Mouse (Mus musculus): ENCODE measurements around the gene C87436.

DNA sequence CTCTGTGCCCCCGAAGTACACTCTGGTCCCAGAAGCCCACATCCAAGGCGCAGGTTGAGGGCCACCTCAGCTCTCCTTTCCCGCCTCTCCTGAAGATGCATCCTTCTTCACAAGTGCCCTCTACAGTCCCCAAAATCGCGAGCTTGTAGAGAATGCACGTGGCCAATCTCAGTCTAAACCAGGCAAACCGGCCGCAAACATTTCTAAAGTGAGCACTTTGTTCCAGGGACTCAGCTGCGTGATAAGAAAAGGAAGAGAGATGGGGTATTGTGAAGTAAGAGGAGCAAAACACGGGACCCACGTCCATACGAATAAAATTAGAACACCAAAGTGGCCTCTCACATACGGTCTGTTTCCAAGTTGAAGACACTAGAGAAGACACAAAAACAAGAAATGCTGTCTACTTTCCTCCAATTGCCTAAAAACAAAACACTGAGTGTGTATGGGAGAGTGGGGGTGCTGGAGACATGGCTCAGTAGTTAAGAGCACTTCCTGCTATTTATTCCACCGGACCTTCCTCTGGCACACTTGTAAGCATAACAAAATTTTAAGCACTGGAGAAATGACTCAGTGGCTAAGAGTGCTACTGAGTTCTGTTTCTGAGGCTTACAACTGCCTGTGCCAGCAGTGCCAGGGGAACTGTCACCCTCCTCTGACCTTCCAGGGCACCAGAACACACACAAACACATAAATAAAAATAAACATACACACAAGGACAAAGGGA lies 40.8 kb upstream of the C87436 start:
- no peak for TF ChIP-seq CTCF (IDR thresholded peaks at IDR 0.05; ENCODE audit: borderline replicate concordance, control insufficient read depth, extremely low read depth, insufficient read depth, low read length, poor library complexity)
- no peak for TF ChIP-seq POLR2A (IDR thresholded peaks at IDR 0.05; ENCODE audit: control insufficient read depth, extremely low read depth, insufficient read depth, low read length, poor library complexity)

Data from thymus, adult 2 months (tissue).